Mouse (Mus musculus) stomach, postnatal 0 days (tissue): Measurements from ENCODE around the gene Dbn1. TPM values are rescaled to one million over a fixed set of nuclear protein-coding genes. Genes with fewer than 3 reads are reported as not detected.

ENCODE experiments used
- ATAC-seq: fragments of 200-750 bp; cut with Nextera tagmentation; 2 replicates; pipeline ENCODE4 v1.8.0; 2017; ENCODE audit not compliant: low FRiP score, low TSS enrichment
- DNase-seq: peaks from one replicate; pipeline ENCODE4 v3.0.0-alpha.2; 2016; ENCODE audit warnings: low spot score
- H3K27ac ChIP-seq: fragments of 300-500 bp; sonication (generic); replicated peaks from 2 replicates; pipeline ENCODE4 v1.5.1; 2014; ENCODE audit warnings: mild to moderate bottlenecking, control low read depth
- H3K27me3 ChIP-seq: fragments of 300-500 bp; sonication (generic); 2 replicates; pipeline ENCODE4 v1.6.1; 2014; ENCODE audit warnings: low read length; ENCODE audit not compliant: control insufficient read depth, insufficient read depth
- H3K36me3 ChIP-seq: fragments of 300-500 bp; sonication (generic); 2 replicates; pipeline ENCODE4 v1.6.1; 2014; ENCODE audit warnings: low read length, mixed read lengths; ENCODE audit not compliant: control insufficient read depth, insufficient read depth
- H3K4me1 ChIP-seq: fragments of 300-500 bp; sonication (generic); replicated peaks from 2 replicates; pipeline ENCODE4 v1.6.1; 2014; ENCODE audit warnings: antibody characterized with exemption; ENCODE audit not compliant: control insufficient read depth, insufficient read depth
- H3K4me2 ChIP-seq: fragments of 300-500 bp; sonication (generic); replicated peaks from 2 replicates; pipeline ENCODE4 v1.6.1; 2014; ENCODE audit warnings: low read depth, mild to moderate bottlenecking, control low read depth, moderate library complexity
- H3K4me3 ChIP-seq: fragments of 300-500 bp; sonication (generic); 2 replicates; pipeline ENCODE4 v1.5.1; 2014; ENCODE audit warnings: low read depth, low read length, control low read depth
- H3K9ac ChIP-seq: fragments of 300-500 bp; sonication (generic); 2 replicates; pipeline ENCODE4 v1.6.1; 2014; ENCODE audit warnings: mild to moderate bottlenecking, low read length, control low read depth, mixed read lengths
- H3K9me3 ChIP-seq: fragments of 300-500 bp; sonication (generic); 2 replicates; pipeline ENCODE4 v1.6.1; 2016; ENCODE audit warnings: low read length; ENCODE audit not compliant: control insufficient read depth
- CTCF ChIP-seq: IDR thresholded peaks from 2 replicates; pipeline ENCODE4 v1.5.1; 2016; ENCODE audit warnings: antibody characterized with exemption, low read depth, mild to moderate bottlenecking, moderate library complexity
- EP300 ChIP-seq: optimal IDR thresholded peaks from 2 replicates; pipeline ENCODE3; 2016; ENCODE audit warnings: antibody characterized with exemption
- WGBS: fragments of 180-500 bp; shearing (Covaris S2); extraction: QIAGEN DNeasy Blood & Tissue Kit; methylation state at CpG from one replicate; pipeline ENCODE4 v1.1.7; 2014; 5-methylcytosine and 5-hydroxymethylcytosine counted together
- polyA plus RNA-seq: library from polyadenylated mRNA; unstranded; fragments of >200 nt; fragmentation: Nextera tagmentation; extraction: Ambion mirVana; gene quantifications from 2 replicates; pipeline ENCODE4 v1.2.1, GENCODE M21; 2015

The Dbn1 gene
- polyA plus RNA-seq, 1 experiment from 2014 or later, result 39.3 TPM

GRCm38 (mm10) chr13:55473076-55473831, 14.7 kb downstream of the Dbn1 start:
- H3K27ac ChIP-seq, result no peak overlapping the region; the same call in 1 of the 2 replicates
- H3K4me3 ChIP-seq, result peak overlapping the region; percentile 61
- no peak overlapping the region for H3K9ac ChIP-seq
- no peak for ATAC-seq
- H3K4me1 ChIP-seq, result no peaks in the 10 kb centered on the region
- H3K4me2 ChIP-seq, result peak overlapping the region; percentile 100
- TF ChIP-seq EP300 (no peak), CTCF (peak; percentile 40; the same call in 1 of the 2 replicates)
- no peak for DNase-seq
- WGBS, result 43% methylated on average over 18 of the region's 18 CpGs
- H3K36me3 ChIP-seq, result peaks cover 2% of the 10 kb centered on the region; the same call in 1 of the 2 replicates
- no peaks in the 10 kb centered on the region for H3K9me3 ChIP-seq
- no peaks in the 10 kb centered on the region for H3K27me3 ChIP-seq

- peak overlapping the region; percentile 61 for H3K4me3 ChIP-seq
- no peaks in the 10 kb centered on the region for H3K27me3 ChIP-seq
- TF ChIP-seq EP300 (no peak), CTCF (peak; percentile 61)
- ATAC-seq (peak; percentile 52), DNase-seq (peak; percentile 69)
- H3K9me3 ChIP-seq, result no peaks in the 10 kb centered on the region
- peaks cover 2% of the 10 kb centered on the region; the same call in 1 of the 2 replicates for H3K36me3 ChIP-seq
- H3K4me2 ChIP-seq, result peak overlapping the region; percentile 100
- H3K27ac ChIP-seq, result peak overlapping the region; percentile 30; the same call in 1 of the 2 replicates
- H3K9ac ChIP-seq, result peak overlapping the region; percentile 64
- 2% methylated on average over 94 of the region's 103 CpGs for WGBS
- no peaks in the 10 kb centered on the region for H3K4me1 ChIP-seq
These were observed 15.5 kb downstream of the Dbn1 start for GRCm38 (mm10) chr13:55472132-55473022.

- peak overlapping the region; percentile 61 for H3K4me3 ChIP-seq
- no peak for TF ChIP-seq CTCF
- no peak for TF ChIP-seq EP300
- whole genome bisulfite sequencing, result under 1% methylated on average over 26 of the region's 31 CpGs
- ATAC-seq, result peak; percentile 18
- H3K9ac ChIP-seq, result peak overlapping the region; percentile 64
- DNase-seq, result no peak
- H3K27me3 ChIP-seq, result no peaks in the 10 kb centered on the region
- no peak overlapping the region for H3K27ac ChIP-seq
- peaks cover 2% of the 10 kb centered on the region; the same call in 1 of the 2 replicates for H3K36me3 ChIP-seq
- peak overlapping the region; percentile 100 for H3K4me2 ChIP-seq
- H3K9me3 ChIP-seq, result no peaks in the 10 kb centered on the region
- H3K4me1 ChIP-seq, result no peaks in the 10 kb centered on the region
These were observed 16.1 kb downstream of the Dbn1 start for GRCm38 (mm10) chr13:55471819-55472131.

- no peak for TF ChIP-seq EP300
- peak; percentile 93 for TF ChIP-seq CTCF
- whole genome bisulfite sequencing, result under 1% methylated on average over 49 of the region's 54 CpGs
- H3K4me2 ChIP-seq, result peak overlapping the region; percentile 100
- H3K9me3 ChIP-seq, result no peaks in the 10 kb centered on the region
- ATAC-seq (peak; percentile 64), DNase-seq (peak; percentile 86)
- H3K27ac ChIP-seq, result no peak overlapping the region
- peaks cover 2% of the 10 kb centered on the region; the same call in 1 of the 2 replicates for H3K36me3 ChIP-seq
- no peaks in the 10 kb centered on the region for H3K4me1 ChIP-seq
- H3K27me3 ChIP-seq, result no peaks in the 10 kb centered on the region
- peak overlapping the region; percentile 61 for H3K4me3 ChIP-seq
- H3K9ac ChIP-seq, result peak overlapping the region; percentile 64
These were observed 16.6 kb downstream of the Dbn1 start for GRCm38 (mm10) chr13:55471156-55471818.

GRCm38 (mm10) chr13:55470372-55470771, 17.5 kb downstream of the Dbn1 start:
- Histone ChIP-seq H3K4me3 (no peak overlapping the region), H3K9ac (no peak overlapping the region), H3K27ac (no peak overlapping the region), H3K4me1 (no peaks in the 10 kb centered on the region), H3K4me2 (no peak overlapping the region), H3K36me3 (0 out of 2 replicates have a peak, but pooled peaks cover 2% of the 10 kb centered on the region), H3K9me3 (no peaks in the 10 kb centered on the region), H3K27me3 (no peaks in the 10 kb centered on the region)
- TF ChIP-seq EP300, result no peak
- TF ChIP-seq CTCF, result no peak
- DNase-seq, result no peak
- WGBS, result 75% methylated on average over 9 of the region's 9 CpGs
- no peak for ATAC-seq
